Mouse (Mus musculus): Measurements from ENCODE around the gene Mipep. TPM values are rescaled to one million over a fixed set of nuclear protein-coding genes. Genes with fewer than 3 reads are reported as not detected.

The Mipep gene
- polyA plus RNA-seq, 1 experiment from 2014 or later: 24.2 TPM

DNA sequence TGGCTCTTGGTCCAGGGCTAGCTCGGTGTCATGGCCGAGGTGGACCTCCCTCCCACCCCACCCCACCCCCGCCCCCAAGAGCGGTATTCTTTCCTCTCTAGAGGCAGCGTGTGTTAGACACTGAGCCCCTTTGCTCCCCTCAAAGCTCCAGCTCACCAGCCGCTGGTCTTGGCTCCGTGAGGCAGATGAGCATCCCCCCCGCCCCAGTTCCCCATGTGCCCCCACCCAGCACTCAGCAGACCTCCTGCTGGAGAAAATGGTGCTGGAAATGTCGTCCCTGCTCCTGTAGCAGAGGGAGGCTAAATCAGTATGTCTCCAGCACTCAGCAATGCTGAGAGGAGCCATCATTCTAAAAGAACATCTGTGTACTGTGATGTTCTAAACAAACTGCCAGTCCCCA, 40.7 kb upstream of the Mipep start:
- ATAC-seq (replicated peaks; ENCODE audit: low FRiP score): no peak
- H3K4me2 ChIP-seq: no peak overlapping the region
- peaks cover 44% of the 10 kb centered on the region for H3K36me3 ChIP-seq
- H3K27ac ChIP-seq: no peak overlapping the region
- no peak overlapping the region for H3K4me3 ChIP-seq (replicated peaks)
- H3K27me3 ChIP-seq: no peaks in the 10 kb centered on the region
- H3K9me3 ChIP-seq (replicated peaks): no peaks in the 10 kb centered on the region
- no peak overlapping the region for H3K9ac ChIP-seq
- peaks cover 42% of the 10 kb centered on the region for H3K4me1 ChIP-seq
- 79% methylated on average over 9 of the region's 9 CpGs for WGBS

- peaks cover 60% of the 10 kb centered on the region for H3K36me3 ChIP-seq
- WGBS: 68% methylated on average over 6 of the region's 6 CpGs
- H3K27me3 ChIP-seq: no peaks in the 10 kb centered on the region
- no peaks in the 10 kb centered on the region for H3K9me3 ChIP-seq (replicated peaks)
- H3K4me3 ChIP-seq (replicated peaks): no peak overlapping the region
- no peak overlapping the region for H3K27ac ChIP-seq
- no peak for ATAC-seq (replicated peaks; ENCODE audit: low FRiP score)
- H3K4me1 ChIP-seq: peaks cover 37% of the 10 kb centered on the region
- no peak overlapping the region for H3K4me2 ChIP-seq
- no peak overlapping the region for H3K9ac ChIP-seq
Observed at GRCm38 (mm10) chr14:60745201-60745600, 39.2 kb upstream of the Mipep start.

GRCm38 (mm10) chr14:60746141-60746540, 38.2 kb upstream of the Mipep start:
- 94% methylated on average over 10 of the region's 10 CpGs for WGBS
- no peak for ATAC-seq (replicated peaks; ENCODE audit: low FRiP score)
- Histone ChIP-seq H3K36me3 (peaks cover 68% of the 10 kb centered on the region), H3K27ac (no peak overlapping the region), H3K4me1 (peaks cover 28% of the 10 kb centered on the region), H3K9me3 (replicated peaks) (no peaks in the 10 kb centered on the region), H3K4me2 (no peak overlapping the region), H3K4me3 (replicated peaks) (no peak overlapping the region), H3K9ac (no peak overlapping the region), H3K27me3 (no peaks in the 10 kb centered on the region)

DNA sequence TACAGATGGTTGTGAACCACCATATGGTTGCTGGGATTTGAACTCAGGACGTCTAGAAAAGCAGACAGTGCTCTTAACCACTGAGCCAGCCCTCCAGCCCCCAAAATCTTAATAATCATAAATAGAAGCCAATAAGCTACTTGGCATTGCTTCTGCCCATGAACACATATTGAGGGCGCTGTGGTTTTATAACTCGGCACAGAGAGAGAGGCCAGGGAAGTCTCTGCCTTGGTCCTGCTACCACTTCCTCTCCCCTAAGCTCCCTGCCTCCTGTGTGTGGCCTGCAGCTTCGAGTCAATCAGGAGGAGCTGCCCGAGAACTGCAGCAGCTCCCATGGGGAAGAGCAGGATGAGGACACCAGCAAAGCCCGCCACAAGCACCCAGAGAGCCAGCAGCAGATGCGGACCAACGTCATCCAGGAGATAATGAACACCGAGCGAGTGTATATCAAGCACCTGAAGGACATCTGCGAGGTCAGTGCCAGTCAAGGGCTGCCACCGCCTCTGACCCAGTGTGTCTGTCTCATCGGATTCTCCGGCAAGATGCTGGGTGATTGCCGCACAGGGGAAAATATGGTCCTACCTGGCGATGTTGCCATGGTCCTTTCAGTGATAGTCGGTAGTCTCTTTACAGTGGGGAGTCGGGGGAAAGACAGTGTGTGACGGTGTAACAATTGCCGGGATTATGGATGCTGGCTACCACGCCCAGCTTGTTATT, 37.1 kb upstream of the Mipep start:
- Histone ChIP-seq H3K36me3 (peaks cover 74% of the 10 kb centered on the region), H3K4me1 (peaks cover 16% of the 10 kb centered on the region), H3K9ac (no peak overlapping the region), H3K27ac (no peak overlapping the region), H3K27me3 (no peaks in the 10 kb centered on the region), H3K9me3 (replicated peaks) (no peaks in the 10 kb centered on the region), H3K4me3 (replicated peaks) (no peak overlapping the region), H3K4me2 (no peak overlapping the region)
- 90% methylated on average over 21 of the region's 21 CpGs for WGBS
- ATAC-seq (replicated peaks; ENCODE audit: low FRiP score): no peak

GRCm38 (mm10) chr14:60749880-60750279, 34.5 kb upstream of the Mipep start:
- no peak overlapping the region for H3K4me3 ChIP-seq (replicated peaks)
- H3K36me3 ChIP-seq: peaks cover 91% of the 10 kb centered on the region
- H3K9ac ChIP-seq: no peak overlapping the region
- H3K9me3 ChIP-seq (replicated peaks): no peaks in the 10 kb centered on the region
- no peak overlapping the region for H3K4me2 ChIP-seq
- ATAC-seq (replicated peaks; ENCODE audit: low FRiP score): no peak
- WGBS: 76% methylated on average over 12 of the region's 12 CpGs
- no peak overlapping the region for H3K27ac ChIP-seq
- H3K4me1 ChIP-seq: peaks cover 4% of the 10 kb centered on the region; the same call in 1 of the 2 replicates
- no peaks in the 10 kb centered on the region for H3K27me3 ChIP-seq

GRCm38 (mm10) chr14:60751581-60751980, 32.8 kb upstream of the Mipep start:
- no peak for ATAC-seq (replicated peaks; ENCODE audit: low FRiP score)
- 92% methylated on average over 16 of the region's 16 CpGs for WGBS
- Histone ChIP-seq H3K9me3 (replicated peaks) (no peaks in the 10 kb centered on the region), H3K4me2 (no peak overlapping the region), H3K4me3 (replicated peaks) (no peak overlapping the region), H3K9ac (no peak overlapping the region), H3K27ac (no peak overlapping the region), H3K27me3 (no peaks in the 10 kb centered on the region), H3K36me3 (peaks cover 90% of the 10 kb centered on the region), H3K4me1 (no peaks in the 10 kb centered on the region)

DNA sequence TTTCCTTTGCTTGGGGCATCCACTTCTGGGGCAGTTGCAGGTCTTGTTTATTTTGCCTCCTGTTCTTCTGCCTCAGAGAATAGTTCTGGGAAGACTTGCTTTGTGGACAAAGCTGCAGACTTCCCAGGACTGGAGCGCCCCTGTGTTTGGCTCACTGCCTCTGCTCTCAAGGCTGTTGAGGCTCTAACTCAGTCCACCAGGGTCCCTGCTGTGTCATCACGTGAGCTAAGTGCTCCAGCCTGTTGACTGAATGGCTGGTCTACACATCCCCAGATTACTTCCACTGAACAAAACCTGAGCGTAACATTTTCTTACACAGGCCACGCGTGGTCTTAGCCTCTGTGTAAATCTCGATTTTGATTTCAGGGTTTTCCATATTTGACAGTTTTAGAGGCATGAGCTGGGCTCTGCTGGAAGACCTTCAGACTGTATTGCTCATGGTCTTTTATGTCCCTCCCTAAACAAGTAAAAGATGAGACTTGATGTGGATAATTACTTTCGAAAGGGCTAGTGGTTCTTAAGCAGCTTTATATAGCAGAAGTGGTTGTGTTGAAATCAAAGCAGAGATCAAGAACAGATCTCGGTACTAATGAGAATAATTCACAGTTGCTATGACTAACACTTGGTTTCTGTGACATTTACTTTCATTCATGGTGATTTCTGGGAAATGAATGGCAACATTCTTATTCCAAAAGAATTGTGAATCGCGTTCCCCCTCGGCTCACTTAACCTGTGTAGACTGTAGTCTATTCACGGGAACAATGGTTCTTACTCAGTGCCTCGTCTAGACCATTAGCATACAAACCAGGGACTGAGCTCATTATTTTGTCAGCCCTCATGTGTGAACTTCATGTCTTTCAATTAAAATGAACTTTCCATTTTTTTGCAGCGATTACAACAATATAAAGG, 31.2 kb upstream of the Mipep start:
- ATAC-seq (replicated peaks; ENCODE audit: low FRiP score): no peak
- 86% methylated on average over 14 of the region's 14 CpGs for WGBS
- H3K36me3 ChIP-seq: peaks cover 87% of the 10 kb centered on the region

GRCm38 (mm10) chr14:60753801-60754126, 30.6 kb upstream of the Mipep start:
- no peak for ATAC-seq (replicated peaks; ENCODE audit: low FRiP score)
- Histone ChIP-seq H3K4me2 (no peak overlapping the region), H3K27me3 (no peaks in the 10 kb centered on the region), H3K4me1 (no peaks in the 10 kb centered on the region), H3K9me3 (replicated peaks) (no peaks in the 10 kb centered on the region), H3K36me3 (peaks cover 90% of the 10 kb centered on the region), H3K27ac (no peak overlapping the region), H3K9ac (no peak overlapping the region), H3K4me3 (replicated peaks) (no peak overlapping the region)
- WGBS: 95% methylated on average over 10 of the region's 10 CpGs

More for the DNA sequence above, 31.2 kb upstream of the Mipep start:
- Histone ChIP-seq H3K9me3 (replicated peaks) (no peaks in the 10 kb centered on the region), H3K27ac (no peak overlapping the region), H3K4me3 (replicated peaks) (no peak overlapping the region), H3K9ac (no peak overlapping the region), H3K4me2 (no peak overlapping the region), H3K4me1 (no peaks in the 10 kb centered on the region), H3K27me3 (no peaks in the 10 kb centered on the region)

DNA sequence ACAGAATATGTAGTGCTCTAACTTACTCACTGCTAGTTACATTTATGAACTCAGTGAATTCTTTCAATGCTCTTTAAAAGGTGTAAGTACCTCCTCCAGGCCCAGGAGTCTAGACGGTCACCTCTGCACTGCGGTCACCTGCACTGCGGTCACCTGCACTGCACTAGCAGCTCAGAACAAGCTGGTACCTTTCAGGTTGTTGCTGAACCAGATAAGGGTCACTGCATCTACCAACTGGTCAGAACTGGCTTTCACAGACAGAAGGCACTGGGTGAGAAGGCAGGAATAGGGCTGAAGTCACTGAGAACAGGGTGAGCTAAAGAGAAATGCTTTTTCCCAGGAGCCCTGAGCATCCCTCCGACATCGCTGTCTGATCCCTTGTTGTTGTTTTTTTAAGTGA, 29.7 kb upstream of the Mipep start:
- no peaks in the 10 kb centered on the region for H3K27me3 ChIP-seq
- 96% methylated on average over 5 of the region's 5 CpGs for WGBS
- no peak overlapping the region for H3K4me2 ChIP-seq
- peaks cover 90% of the 10 kb centered on the region for H3K36me3 ChIP-seq
- no peak for ATAC-seq (replicated peaks; ENCODE audit: low FRiP score)
- H3K27ac ChIP-seq: no peak overlapping the region
- no peak overlapping the region for H3K9ac ChIP-seq
- no peaks in the 10 kb centered on the region for H3K9me3 ChIP-seq (replicated peaks)
- no peaks in the 10 kb centered on the region for H3K4me1 ChIP-seq
- H3K4me3 ChIP-seq (replicated peaks): no peak overlapping the region

- H3K4me1 ChIP-seq: no peaks in the 10 kb centered on the region
- H3K4me3 ChIP-seq (replicated peaks): no peak overlapping the region
- no peak overlapping the region for H3K27ac ChIP-seq
- H3K9me3 ChIP-seq (replicated peaks): no peaks in the 10 kb centered on the region
- H3K4me2 ChIP-seq: no peak overlapping the region
- H3K9ac ChIP-seq: no peak overlapping the region
- 72% methylated on average over 15 of the region's 15 CpGs for WGBS
- peaks cover 90% of the 10 kb centered on the region for H3K36me3 ChIP-seq
- peak; percentile 57; the same call in 1 of the 2 replicates for ATAC-seq (replicated peaks; ENCODE audit: low FRiP score)
- H3K27me3 ChIP-seq: no peaks in the 10 kb centered on the region
Observed at GRCm38 (mm10) chr14:60756271-60756670, 28.1 kb upstream of the Mipep start.

DNA sequence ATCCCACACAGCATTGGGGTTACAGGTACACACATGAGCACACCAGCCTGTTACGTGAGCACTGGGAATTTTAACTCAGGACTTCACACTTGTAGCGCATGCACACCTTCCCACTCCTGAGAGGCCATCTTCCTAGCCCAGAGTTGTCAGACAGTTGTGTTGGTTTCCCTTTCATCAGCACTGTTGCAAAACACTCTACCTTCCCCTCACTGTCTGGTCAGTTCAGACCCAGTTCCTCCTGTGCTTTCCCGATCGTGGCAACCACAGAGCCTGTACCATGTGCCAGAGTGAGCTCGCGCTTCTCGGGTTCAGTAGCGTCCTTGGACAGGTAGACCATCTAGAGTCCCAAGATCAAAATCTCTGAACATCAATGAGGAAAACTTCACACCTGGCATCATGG, 27.1 kb upstream of the Mipep start:
- no peaks in the 10 kb centered on the region for H3K9me3 ChIP-seq (replicated peaks)
- H3K27ac ChIP-seq: no peak overlapping the region
- ATAC-seq (replicated peaks; ENCODE audit: low FRiP score): no peak
- H3K36me3 ChIP-seq: peaks cover 90% of the 10 kb centered on the region
- WGBS: 95% methylated on average over 8 of the region's 8 CpGs
- peaks cover 3% of the 10 kb centered on the region; the same call in 1 of the 2 replicates for H3K4me1 ChIP-seq
- H3K4me3 ChIP-seq (replicated peaks): no peak overlapping the region
- no peak overlapping the region for H3K9ac ChIP-seq
- no peaks in the 10 kb centered on the region for H3K27me3 ChIP-seq
- no peak overlapping the region for H3K4me2 ChIP-seq

GRCm38 (mm10) chr14:60757722-60758121, 26.7 kb upstream of the Mipep start:
- no peak overlapping the region for H3K27ac ChIP-seq
- H3K36me3 ChIP-seq: peaks cover 92% of the 10 kb centered on the region
- H3K9ac ChIP-seq: no peak overlapping the region
- no peaks in the 10 kb centered on the region for H3K9me3 ChIP-seq (replicated peaks)
- peaks cover 3% of the 10 kb centered on the region; the same call in 1 of the 2 replicates for H3K4me1 ChIP-seq
- WGBS: 95% methylated on average over 7 of the region's 7 CpGs
- H3K4me2 ChIP-seq: no peak overlapping the region
- H3K27me3 ChIP-seq: no peaks in the 10 kb centered on the region
- H3K4me3 ChIP-seq (replicated peaks): no peak overlapping the region
- no peak for ATAC-seq (replicated peaks; ENCODE audit: low FRiP score)
